Mouse (Mus musculus): ENCODE data around the gene Oscp1. TPM values are rescaled to one million over a fixed set of nuclear protein-coding genes. Genes with fewer than 3 reads are reported as not detected.
A peak's percentile ranks its signal among the peaks of the same experiment; 100 is the strongest.

The Oscp1 gene
- polyA plus RNA-seq, 1 experiment from 2014 or later, result 6.6 TPM

- DNase-seq (ENCODE audit: low spot score) (no peak), ATAC-seq (replicated peaks; ENCODE audit: low FRiP score) (no peak)
- Histone ChIP-seq H3K9ac (ENCODE audit: low read depth, low read length) (no peak overlapping the region), H3K4me2 (no peak overlapping the region), H3K4me1 (replicated peaks; ENCODE audit: control insufficient read depth, insufficient read depth, low read length) (no peaks in the 10 kb centered on the region), H3K4me3 (ENCODE audit: low read depth, low read length) (no peak overlapping the region), H3K27ac (ENCODE audit: low read depth, low read length) (no peak overlapping the region), H3K27me3 (replicated peaks; ENCODE audit: control insufficient read depth, insufficient read depth, low read length) (no peaks in the 10 kb centered on the region), H3K36me3 (ENCODE audit: control insufficient read depth, insufficient read depth, low read length) (no peaks in the 10 kb centered on the region), H3K9me3 (ENCODE audit: control insufficient read depth, low read length) (no peaks in the 10 kb centered on the region)
- 69% methylated on average over 6 of the region's 6 CpGs for WGBS
Observed at GRCm38 (mm10) chr4:126068842-126069241, 10.5 kb downstream of the Oscp1 start.

GRCm38 (mm10) chr4:126077833-126078232, 19.5 kb downstream of the Oscp1 start:
- WGBS, result 76% methylated on average over 6 of the region's 6 CpGs
- H3K36me3 ChIP-seq (ENCODE audit: control insufficient read depth, insufficient read depth, low read length), result no peaks in the 10 kb centered on the region
- no peak overlapping the region for H3K4me3 ChIP-seq (ENCODE audit: low read depth, low read length)
- no peak overlapping the region for H3K27ac ChIP-seq (ENCODE audit: low read depth, low read length)
- no peak for ATAC-seq (replicated peaks; ENCODE audit: low FRiP score)
- H3K4me1 ChIP-seq (replicated peaks; ENCODE audit: control insufficient read depth, insufficient read depth, low read length), result no peaks in the 10 kb centered on the region
- no peaks in the 10 kb centered on the region for H3K27me3 ChIP-seq (replicated peaks; ENCODE audit: control insufficient read depth, insufficient read depth, low read length)
- H3K4me2 ChIP-seq, result no peak overlapping the region
- no peak overlapping the region for H3K9ac ChIP-seq (ENCODE audit: low read depth, low read length)
- DNase-seq (ENCODE audit: low spot score), result no peak
- 0 out of 2 replicates have a peak, but pooled peaks cover 2% of the 10 kb centered on the region for H3K9me3 ChIP-seq (ENCODE audit: control insufficient read depth, low read length)

- H3K9me3 ChIP-seq (ENCODE audit: control insufficient read depth, low read length), result 0 out of 2 replicates have a peak, but pooled peaks cover 2% of the 10 kb centered on the region
- WGBS, result 75% methylated on average over 4 of the region's 4 CpGs
- no peak for DNase-seq (ENCODE audit: low spot score)
Observed at GRCm38 (mm10) chr4:126079266-126079665, 20.9 kb downstream of the Oscp1 start.

GRCm38 (mm10) chr4:126081601-126082000, 23.2 kb downstream of the Oscp1 start:
- 88% methylated on average over 1 of the region's 1 CpGs for WGBS
- Histone ChIP-seq H3K9me3 (ENCODE audit: control insufficient read depth, low read length) (0 out of 2 replicates have a peak, but pooled peaks cover 2% of the 10 kb centered on the region), H3K4me3 (ENCODE audit: low read depth, low read length) (no peak overlapping the region), H3K36me3 (ENCODE audit: control insufficient read depth, insufficient read depth, low read length) (no peaks in the 10 kb centered on the region), H3K27ac (ENCODE audit: low read depth, low read length) (no peak overlapping the region), H3K27me3 (replicated peaks; ENCODE audit: control insufficient read depth, insufficient read depth, low read length) (no peaks in the 10 kb centered on the region), H3K4me1 (replicated peaks; ENCODE audit: control insufficient read depth, insufficient read depth, low read length) (no peaks in the 10 kb centered on the region; the same call in 1 of the 2 replicates), H3K4me2 (no peak overlapping the region), H3K9ac (ENCODE audit: low read depth, low read length) (no peak overlapping the region)
- DNase-seq (ENCODE audit: low spot score), result no peak
- ATAC-seq (replicated peaks; ENCODE audit: low FRiP score), result no peak

More at GRCm38 (mm10) chr4:126079266-126079665, 20.9 kb downstream of the Oscp1 start:
- H3K9ac ChIP-seq (ENCODE audit: low read depth, low read length), result no peak overlapping the region
- no peaks in the 10 kb centered on the region for H3K27me3 ChIP-seq (replicated peaks; ENCODE audit: control insufficient read depth, insufficient read depth, low read length)
- H3K4me2 ChIP-seq, result no peak overlapping the region
- H3K36me3 ChIP-seq (ENCODE audit: control insufficient read depth, insufficient read depth, low read length), result no peaks in the 10 kb centered on the region
- no peaks in the 10 kb centered on the region; the same call in 1 of the 2 replicates for H3K4me1 ChIP-seq (replicated peaks; ENCODE audit: control insufficient read depth, insufficient read depth, low read length)
- ATAC-seq (replicated peaks; ENCODE audit: low FRiP score), result no peak
- no peak overlapping the region for H3K4me3 ChIP-seq (ENCODE audit: low read depth, low read length)
- H3K27ac ChIP-seq (ENCODE audit: low read depth, low read length), result no peak overlapping the region

GRCm38 (mm10) chr4:126083021-126083420, 24.7 kb downstream of the Oscp1 start:
- H3K9ac ChIP-seq (ENCODE audit: low read depth, low read length), result no peak overlapping the region
- no peaks in the 10 kb centered on the region for H3K36me3 ChIP-seq (ENCODE audit: control insufficient read depth, insufficient read depth, low read length)
- H3K27me3 ChIP-seq (replicated peaks; ENCODE audit: control insufficient read depth, insufficient read depth, low read length), result no peaks in the 10 kb centered on the region
- H3K4me2 ChIP-seq, result no peak overlapping the region
- no peak for DNase-seq (ENCODE audit: low spot score)
- no peak overlapping the region for H3K27ac ChIP-seq (ENCODE audit: low read depth, low read length)
- no peaks in the 10 kb centered on the region; the same call in none of the 2 replicates for H3K4me1 ChIP-seq (replicated peaks; ENCODE audit: control insufficient read depth, insufficient read depth, low read length)
- 0 out of 2 replicates have a peak, but pooled peaks cover 2% of the 10 kb centered on the region for H3K9me3 ChIP-seq (ENCODE audit: control insufficient read depth, low read length)
- ATAC-seq (replicated peaks; ENCODE audit: low FRiP score), result peak; percentile 28; the same call in 1 of the 2 replicates
- 61% methylated on average over 9 of the region's 9 CpGs for WGBS
- H3K4me3 ChIP-seq (ENCODE audit: low read depth, low read length), result no peak overlapping the region

- no peak for ATAC-seq (replicated peaks; ENCODE audit: low FRiP score)
- H3K27me3 ChIP-seq (replicated peaks; ENCODE audit: control insufficient read depth, insufficient read depth, low read length), result no peaks in the 10 kb centered on the region
- 72% methylated on average over 8 of the region's 8 CpGs for WGBS
- H3K4me1 ChIP-seq (replicated peaks; ENCODE audit: control insufficient read depth, insufficient read depth, low read length), result no peaks in the 10 kb centered on the region; the same call in none of the 2 replicates
- no peak for DNase-seq (ENCODE audit: low spot score)
- H3K27ac ChIP-seq (ENCODE audit: low read depth, low read length), result no peak overlapping the region
- no peaks in the 10 kb centered on the region for H3K36me3 ChIP-seq (ENCODE audit: control insufficient read depth, insufficient read depth, low read length)
- H3K4me3 ChIP-seq (ENCODE audit: low read depth, low read length), result no peak overlapping the region
- no peak overlapping the region for H3K9ac ChIP-seq (ENCODE audit: low read depth, low read length)
- H3K4me2 ChIP-seq, result no peak overlapping the region
- H3K9me3 ChIP-seq (ENCODE audit: control insufficient read depth, low read length), result 0 out of 2 replicates have a peak, but pooled peaks cover 2% of the 10 kb centered on the region
Observed at GRCm38 (mm10) chr4:126084382-126084781, 26.0 kb downstream of the Oscp1 start.

- no peak overlapping the region for H3K27ac ChIP-seq (ENCODE audit: low read depth, low read length)
- H3K36me3 ChIP-seq (ENCODE audit: control insufficient read depth, insufficient read depth, low read length), result no peaks in the 10 kb centered on the region
- 28% methylated on average over 7 of the region's 7 CpGs for WGBS
- H3K27me3 ChIP-seq (replicated peaks; ENCODE audit: control insufficient read depth, insufficient read depth, low read length), result no peaks in the 10 kb centered on the region
- H3K9me3 ChIP-seq (ENCODE audit: control insufficient read depth, low read length), result 0 out of 2 replicates have a peak, but pooled peaks cover 2% of the 10 kb centered on the region
- H3K9ac ChIP-seq (ENCODE audit: low read depth, low read length), result no peak overlapping the region
- H3K4me1 ChIP-seq (replicated peaks; ENCODE audit: control insufficient read depth, insufficient read depth, low read length), result no peaks in the 10 kb centered on the region; the same call in none of the 2 replicates
- H3K4me2 ChIP-seq, result no peak overlapping the region
- no peak overlapping the region for H3K4me3 ChIP-seq (ENCODE audit: low read depth, low read length)
- DNase-seq (ENCODE audit: low spot score) (peak; percentile 78), ATAC-seq (replicated peaks; ENCODE audit: low FRiP score) (peak; percentile 78)
Observed at GRCm38 (mm10) chr4:126085996-126086576, 27.7 kb downstream of the Oscp1 start.

GRCm38 (mm10) chr4:126090101-126090847, 31.9 kb downstream of the Oscp1 start:
- Histone ChIP-seq H3K27ac (ENCODE audit: low read depth, low read length) (no peak overlapping the region), H3K9me3 (ENCODE audit: control insufficient read depth, low read length) (no peaks in the 10 kb centered on the region), H3K4me2 (no peak overlapping the region), H3K9ac (ENCODE audit: low read depth, low read length) (no peak overlapping the region), H3K27me3 (replicated peaks; ENCODE audit: control insufficient read depth, insufficient read depth, low read length) (no peaks in the 10 kb centered on the region), H3K36me3 (ENCODE audit: control insufficient read depth, insufficient read depth, low read length) (no peaks in the 10 kb centered on the region), H3K4me1 (replicated peaks; ENCODE audit: control insufficient read depth, insufficient read depth, low read length) (no peaks in the 10 kb centered on the region; the same call in 1 of the 2 replicates), H3K4me3 (ENCODE audit: low read depth, low read length) (no peak overlapping the region)
- ATAC-seq (replicated peaks; ENCODE audit: low FRiP score) (no peak), DNase-seq (ENCODE audit: low spot score) (no peak)
- 59% methylated on average over 7 of the region's 7 CpGs for WGBS

Data from liver, embryonic 11.5 days (tissue).